Mouse (Mus musculus) megakaryocyte, embryonic 14.5 days (primary cell): Measurements from ENCODE around the gene Kat6b. TPM values are rescaled to one million over a fixed set of nuclear protein-coding genes. Genes with fewer than 3 reads are reported as not detected.

Experiments
- H3K27me3 ChIP-seq: replicated peaks from 2 replicates; pipeline ENCODE3; 2012; ENCODE audit warnings: inconsistent platforms
- H3K36me3 ChIP-seq: replicated peaks from 2 replicates; pipeline ENCODE3; 2012; ENCODE audit warnings: low read length, inconsistent platforms, mixed read lengths
- H3K4me1 ChIP-seq: 2 replicates; pipeline ENCODE4 v1.6.1; 2012; ENCODE audit warnings: inconsistent platforms
- H3K4me3 ChIP-seq: replicated peaks from 2 replicates; pipeline ENCODE3; 2012; ENCODE audit warnings: moderate library complexity, mild to moderate bottlenecking, inconsistent platforms
- H3K9me3 ChIP-seq: 2 replicates; pipeline ENCODE4 v1.6.1; 2012; ENCODE audit warnings: inconsistent platforms
- FLI1 ChIP-seq: IDR thresholded peaks from 2 replicates; pipeline ENCODE4 v1.6.1; 2012; ENCODE audit warnings: low read length, inconsistent platforms, mixed read lengths
- GATA1 ChIP-seq: IDR thresholded peaks from 3 replicates; pipeline ENCODE4 v1.6.1; 2012; ENCODE audit warnings: mixed read lengths, low read length, inconsistent platforms, borderline replicate concordance
- polyA plus RNA-seq: library from polyadenylated mRNA; stranded (reverse); fragments of >175 nt; gene quantifications from 2 replicates; pipeline ENCODE4 v1.2.3, GENCODE M21; 2012; ENCODE audit warnings: low replicate concordance; ENCODE audit not compliant: insufficient read depth

The Kat6b gene
- polyA plus RNA-seq, 1 experiment = 0.84 TPM

- Histone ChIP-seq H3K4me1 (peaks cover 37% of the 10 kb centered on the region), H3K9me3 (no peaks in the 10 kb centered on the region), H3K36me3 (peaks cover 5% of the 10 kb centered on the region), H3K27me3 (no peaks in the 10 kb centered on the region), H3K4me3 (no peak overlapping the region)
- TF ChIP-seq GATA1 (no peak), FLI1 (no peak)
Measured at GRCm38 (mm10) chr14:21565541-21566353, 84.5 kb downstream of the Kat6b start.

- no peak for TF ChIP-seq FLI1
Measured at GRCm38 (mm10) chr14:21567293-21567984, 86.2 kb downstream of the Kat6b start.

GRCm38 (mm10) chr14:21568821-21569220 lies 87.6 kb downstream of the Kat6b start:
- Histone ChIP-seq H3K36me3 (no peaks in the 10 kb centered on the region), H3K9me3 (no peaks in the 10 kb centered on the region), H3K4me1 (peaks cover 40% of the 10 kb centered on the region), H3K4me3 (no peak overlapping the region), H3K27me3 (no peaks in the 10 kb centered on the region)
- TF ChIP-seq FLI1 (no peak), GATA1 (no peak)

More at GRCm38 (mm10) chr14:21567293-21567984, 86.2 kb downstream of the Kat6b start:
- Histone ChIP-seq H3K4me1 (peaks cover 35% of the 10 kb centered on the region), H3K36me3 (peaks cover 4% of the 10 kb centered on the region), H3K27me3 (no peaks in the 10 kb centered on the region), H3K4me3 (no peak overlapping the region), H3K9me3 (no peaks in the 10 kb centered on the region)

- Histone ChIP-seq H3K36me3 (no peaks in the 10 kb centered on the region), H3K27me3 (no peaks in the 10 kb centered on the region), H3K9me3 (no peaks in the 10 kb centered on the region), H3K4me3 (no peak overlapping the region), H3K4me1 (peaks cover 36% of the 10 kb centered on the region)
- TF ChIP-seq GATA1 = no peak
- no peak for TF ChIP-seq FLI1
Measured at GRCm38 (mm10) chr14:21574686-21575309, 93.6 kb downstream of the Kat6b start.

DNA sequence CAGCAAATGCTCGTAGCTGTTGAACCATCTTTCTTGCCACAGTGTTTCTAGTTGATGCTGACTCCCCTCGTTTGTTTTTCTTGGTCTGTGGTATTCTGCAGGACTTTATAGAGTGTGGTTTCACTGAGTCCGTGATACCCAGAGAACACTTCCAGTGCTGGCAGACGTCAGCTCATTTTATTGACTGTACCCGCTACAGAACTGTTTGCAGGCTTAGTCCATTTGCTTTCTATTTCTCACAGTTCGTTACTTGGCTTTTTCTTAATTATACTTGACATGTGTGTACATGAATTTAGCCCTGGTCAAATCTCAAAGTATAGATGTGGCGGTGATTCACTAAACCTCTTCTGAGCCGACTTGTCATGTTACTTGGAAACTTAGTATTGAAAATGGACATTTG lies 95.6 kb downstream of the Kat6b start:
- H3K36me3 ChIP-seq = no peaks in the 10 kb centered on the region
- no peaks in the 10 kb centered on the region for H3K27me3 ChIP-seq
- TF ChIP-seq FLI1 (no peak), GATA1 (no peak)
- H3K4me3 ChIP-seq = no peak overlapping the region
- no peaks in the 10 kb centered on the region for H3K9me3 ChIP-seq
- peaks cover 28% of the 10 kb centered on the region for H3K4me1 ChIP-seq

DNA sequence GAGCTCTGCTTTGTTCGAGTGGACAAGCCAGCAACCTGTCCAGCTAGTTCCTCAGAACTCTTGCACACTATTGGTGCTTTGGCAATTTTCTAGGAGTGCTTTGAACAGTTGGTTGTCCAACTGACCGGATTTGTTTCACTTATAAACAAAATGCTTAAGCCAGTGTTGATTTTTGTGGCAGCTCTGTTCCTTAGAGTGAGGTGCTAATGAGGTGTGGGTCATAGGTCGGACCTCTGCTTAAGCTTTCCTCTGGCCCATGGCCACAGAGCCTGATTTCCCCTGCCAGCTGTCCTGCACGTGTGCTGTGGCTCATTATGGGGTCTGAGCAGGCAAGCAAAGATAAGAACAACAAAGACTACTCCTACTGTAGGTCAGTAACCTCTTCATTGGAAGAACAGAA lies 100.0 kb downstream of the Kat6b start:
- TF ChIP-seq GATA1 = no peak
- TF ChIP-seq FLI1 = no peak

GRCm38 (mm10) chr14:21582301-21582700 lies 101.1 kb downstream of the Kat6b start:
- H3K4me1 ChIP-seq = peaks cover 21% of the 10 kb centered on the region
- no peak for TF ChIP-seq GATA1
- TF ChIP-seq FLI1 = no peak
- no peak overlapping the region for H3K4me3 ChIP-seq
- no peaks in the 10 kb centered on the region for H3K9me3 ChIP-seq
- no peaks in the 10 kb centered on the region for H3K27me3 ChIP-seq
- no peaks in the 10 kb centered on the region for H3K36me3 ChIP-seq

More for the DNA sequence above, 100.0 kb downstream of the Kat6b start:
- Histone ChIP-seq H3K27me3 (no peaks in the 10 kb centered on the region), H3K9me3 (no peaks in the 10 kb centered on the region), H3K36me3 (no peaks in the 10 kb centered on the region), H3K4me1 (peaks cover 21% of the 10 kb centered on the region), H3K4me3 (no peak overlapping the region)

DNA sequence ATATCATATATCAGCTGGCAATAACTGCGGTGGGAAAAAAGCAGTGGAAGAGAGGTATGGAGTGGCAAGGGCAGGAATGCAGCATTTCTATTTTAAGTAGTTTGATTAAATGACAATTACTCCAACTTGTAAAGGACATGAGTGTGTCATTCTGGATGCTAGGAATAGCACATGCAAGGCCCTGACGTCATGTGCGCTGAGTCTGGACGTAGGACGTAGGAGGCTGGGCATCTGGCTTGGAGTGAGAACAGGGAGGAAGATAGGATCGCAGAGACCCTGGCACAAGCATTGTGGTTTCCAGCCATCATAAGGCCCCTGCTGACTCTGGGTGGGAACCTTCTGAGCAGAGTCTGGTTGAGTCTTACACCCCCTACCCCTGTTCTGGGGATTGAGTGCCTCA lies 101.8 kb downstream of the Kat6b start:
- Histone ChIP-seq H3K9me3 (no peaks in the 10 kb centered on the region), H3K36me3 (no peaks in the 10 kb centered on the region), H3K27me3 (no peaks in the 10 kb centered on the region), H3K4me1 (peaks cover 21% of the 10 kb centered on the region), H3K4me3 (no peak overlapping the region)
- TF ChIP-seq FLI1 = no peak
- no peak for TF ChIP-seq GATA1

GRCm38 (mm10) chr14:21583868-21584267 lies 102.6 kb downstream of the Kat6b start:
- H3K36me3 ChIP-seq = no peaks in the 10 kb centered on the region
- H3K27me3 ChIP-seq = no peaks in the 10 kb centered on the region
- H3K4me3 ChIP-seq = no peak overlapping the region
- TF ChIP-seq GATA1 (no peak), FLI1 (no peak)
- H3K4me1 ChIP-seq = peaks cover 21% of the 10 kb centered on the region
- no peaks in the 10 kb centered on the region for H3K9me3 ChIP-seq
